Mouse (Mus musculus): ENCODE results near the gene Zc3h12d. TPM values are rescaled to one million over a fixed set of nuclear protein-coding genes. Genes with fewer than 3 reads are reported as not detected.

Zc3h12d gene
- polyA plus RNA-seq, 1 experiment: 0.11 TPM

GRCm38 (mm10) chr10:7826106-7826505, 6.2 kb upstream of the Zc3h12d start:
- TF ChIP-seq CTCF (IDR thresholded peaks at IDR 0.05; ENCODE audit: borderline replicate concordance, insufficient read depth, low read depth, low read length): no peak
- no peak for TF ChIP-seq POLR2A (IDR thresholded peaks at IDR 0.05; ENCODE audit: borderline replicate concordance, insufficient read depth, low read length)

DNA sequence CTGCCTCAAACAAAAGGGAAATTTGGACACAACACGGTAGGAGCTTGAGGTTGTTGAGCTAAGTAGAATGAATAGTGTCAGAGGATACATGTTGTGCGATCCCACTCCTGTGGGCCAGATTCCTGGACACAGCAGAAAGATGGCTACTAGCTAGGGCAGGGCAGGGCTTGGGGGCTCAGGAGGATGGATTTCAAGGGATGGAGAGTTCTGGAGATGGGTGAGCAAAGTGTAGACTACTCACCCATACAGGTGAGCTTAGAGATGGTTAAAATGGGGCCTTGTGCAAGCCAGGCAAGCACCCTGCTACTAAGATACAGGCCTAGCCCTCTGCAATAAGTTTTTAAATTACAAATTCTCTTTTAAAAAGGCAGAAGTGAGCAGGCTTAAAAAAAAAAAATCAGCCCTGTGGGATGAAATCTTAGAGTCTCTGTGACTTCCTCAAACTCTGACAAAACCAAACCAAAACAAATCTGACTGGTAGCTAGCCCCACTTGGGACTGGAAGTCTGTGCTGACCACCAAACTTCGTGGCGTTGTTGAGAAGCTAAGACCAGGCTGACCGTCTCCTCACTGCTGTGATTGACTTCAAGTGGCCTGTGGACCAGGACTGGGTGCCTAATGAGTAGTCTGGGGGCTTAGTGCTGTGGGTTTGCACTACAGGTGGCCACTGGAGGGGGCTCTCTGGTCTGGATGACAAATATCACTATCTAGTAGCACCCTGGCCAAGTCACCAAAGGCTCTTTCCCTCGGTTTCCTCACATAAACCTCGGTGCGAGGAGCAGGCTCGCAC, 1.3 kb downstream of the Zc3h12d start:
- Histone ChIP-seq H3K27me3 (ENCODE audit: control insufficient read depth, insufficient read depth, low read length) (no peaks in the 10 kb centered on the region), H3K27ac (ENCODE audit: insufficient read depth, low read length) (no peak overlapping the region), H3K4me3 (replicated peaks; ENCODE audit: insufficient read depth, low read depth, low read length) (no peak overlapping the region), H3K4me1 (ENCODE audit: control insufficient read depth, insufficient read depth, low read length) (no peaks in the 10 kb centered on the region)
- TF ChIP-seq POLR2A (IDR thresholded peaks at IDR 0.05; ENCODE audit: borderline replicate concordance, insufficient read depth, low read length): no peak
- TF ChIP-seq CTCF (IDR thresholded peaks at IDR 0.05; ENCODE audit: borderline replicate concordance, insufficient read depth, low read depth, low read length): no peak
- 88% methylated on average over 9 of the region's 9 CpGs for WGBS
- no peak for DNase-seq

More at GRCm38 (mm10) chr10:7826106-7826505, 6.2 kb upstream of the Zc3h12d start:
- Histone ChIP-seq H3K27ac (ENCODE audit: insufficient read depth, low read length) (no peak overlapping the region), H3K4me1 (ENCODE audit: control insufficient read depth, insufficient read depth, low read length) (no peaks in the 10 kb centered on the region), H3K4me3 (replicated peaks; ENCODE audit: insufficient read depth, low read depth, low read length) (no peak overlapping the region), H3K27me3 (ENCODE audit: control insufficient read depth, insufficient read depth, low read length) (no peaks in the 10 kb centered on the region)
- 93% methylated on average over 9 of the region's 9 CpGs for WGBS
- no peak for DNase-seq

- 74% methylated on average over 10 of the region's 10 CpGs for WGBS
- Histone ChIP-seq H3K27me3 (ENCODE audit: control insufficient read depth, insufficient read depth, low read length) (no peaks in the 10 kb centered on the region), H3K27ac (ENCODE audit: insufficient read depth, low read length) (no peak overlapping the region), H3K4me1 (ENCODE audit: control insufficient read depth, insufficient read depth, low read length) (peaks cover 7% of the 10 kb centered on the region), H3K4me3 (replicated peaks; ENCODE audit: insufficient read depth, low read depth, low read length) (no peak overlapping the region)
- TF ChIP-seq CTCF (IDR thresholded peaks at IDR 0.05; ENCODE audit: borderline replicate concordance, insufficient read depth, low read depth, low read length) (no peak), POLR2A (IDR thresholded peaks at IDR 0.05; ENCODE audit: borderline replicate concordance, insufficient read depth, low read length) (no peak)
- no peak for DNase-seq
Measured at GRCm38 (mm10) chr10:7834671-7835225, 2.5 kb downstream of the Zc3h12d start.

DNA sequence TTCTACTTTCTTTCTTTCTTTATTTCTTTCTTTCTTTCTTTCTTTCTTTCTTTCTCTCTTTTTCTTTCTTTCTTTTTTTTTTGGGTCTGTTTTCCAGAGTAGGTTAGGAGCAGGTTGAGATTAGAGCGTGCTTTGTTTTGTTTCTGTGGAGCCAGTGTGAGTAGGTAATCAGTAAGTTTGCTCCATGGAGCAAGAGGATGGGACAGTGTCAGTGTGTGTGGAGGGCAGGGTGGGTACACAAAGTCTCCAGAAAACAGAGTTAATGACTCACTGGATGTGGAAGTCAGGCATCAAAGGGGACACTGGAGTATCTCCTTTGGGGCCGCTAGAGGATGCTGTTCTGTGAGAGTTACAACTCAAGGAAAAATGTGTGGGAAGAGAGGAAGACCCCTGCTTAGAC, 4.6 kb downstream of the Zc3h12d start:
- Histone ChIP-seq H3K4me1 (ENCODE audit: control insufficient read depth, insufficient read depth, low read length) (peaks cover 9% of the 10 kb centered on the region), H3K4me3 (replicated peaks; ENCODE audit: insufficient read depth, low read depth, low read length) (no peak overlapping the region), H3K27me3 (ENCODE audit: control insufficient read depth, insufficient read depth, low read length) (no peaks in the 10 kb centered on the region), H3K27ac (ENCODE audit: insufficient read depth, low read length) (no peak overlapping the region)
- no peak for TF ChIP-seq POLR2A (IDR thresholded peaks at IDR 0.05; ENCODE audit: borderline replicate concordance, insufficient read depth, low read length)
- TF ChIP-seq CTCF (IDR thresholded peaks at IDR 0.05; ENCODE audit: borderline replicate concordance, insufficient read depth, low read depth, low read length): no peak
- 78% methylated on average over 2 of the region's 2 CpGs for WGBS
- no peak for DNase-seq

DNA sequence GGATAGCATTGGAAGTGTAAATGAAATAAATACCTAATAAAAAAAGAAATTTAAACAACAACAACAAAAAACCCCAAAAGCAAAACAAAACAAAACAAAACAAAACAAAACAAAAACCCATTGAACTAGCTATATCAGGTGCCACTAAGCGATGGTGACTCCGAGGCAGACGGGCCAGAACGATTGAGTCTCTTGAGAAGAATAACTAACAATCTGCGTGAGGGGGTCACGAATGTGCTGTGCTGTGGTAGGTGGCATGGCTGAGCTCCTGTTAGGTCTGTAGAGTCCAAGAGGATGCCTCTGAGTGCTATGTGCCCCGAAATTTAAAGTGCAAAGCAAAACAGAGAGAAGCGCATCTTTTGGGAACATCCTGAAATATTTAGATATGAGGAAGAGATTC, 5.2 kb downstream of the Zc3h12d start:
- 90% methylated on average over 8 of the region's 8 CpGs for WGBS
- DNase-seq: no peak
- H3K4me3 ChIP-seq (replicated peaks; ENCODE audit: insufficient read depth, low read depth, low read length): no peak overlapping the region
- H3K27me3 ChIP-seq (ENCODE audit: control insufficient read depth, insufficient read depth, low read length): no peaks in the 10 kb centered on the region
- TF ChIP-seq CTCF (IDR thresholded peaks at IDR 0.05; ENCODE audit: borderline replicate concordance, insufficient read depth, low read depth, low read length): no peak
- H3K4me1 ChIP-seq (ENCODE audit: control insufficient read depth, insufficient read depth, low read length): peaks cover 9% of the 10 kb centered on the region
- H3K27ac ChIP-seq (ENCODE audit: insufficient read depth, low read length): no peak overlapping the region

GRCm38 (mm10) chr10:7838036-7838435, 5.8 kb downstream of the Zc3h12d start:
- peaks cover 9% of the 10 kb centered on the region for H3K4me1 ChIP-seq (ENCODE audit: control insufficient read depth, insufficient read depth, low read length)
- H3K27me3 ChIP-seq (ENCODE audit: control insufficient read depth, insufficient read depth, low read length): no peaks in the 10 kb centered on the region
- no peak overlapping the region for H3K4me3 ChIP-seq (replicated peaks; ENCODE audit: insufficient read depth, low read depth, low read length)
- 79% methylated on average over 8 of the region's 8 CpGs for WGBS
- TF ChIP-seq CTCF (IDR thresholded peaks at IDR 0.05; ENCODE audit: borderline replicate concordance, insufficient read depth, low read depth, low read length): no peak
- no peak for TF ChIP-seq POLR2A (IDR thresholded peaks at IDR 0.05; ENCODE audit: borderline replicate concordance, insufficient read depth, low read length)
- no peak for DNase-seq
- H3K27ac ChIP-seq (ENCODE audit: insufficient read depth, low read length): no peak overlapping the region

DNA sequence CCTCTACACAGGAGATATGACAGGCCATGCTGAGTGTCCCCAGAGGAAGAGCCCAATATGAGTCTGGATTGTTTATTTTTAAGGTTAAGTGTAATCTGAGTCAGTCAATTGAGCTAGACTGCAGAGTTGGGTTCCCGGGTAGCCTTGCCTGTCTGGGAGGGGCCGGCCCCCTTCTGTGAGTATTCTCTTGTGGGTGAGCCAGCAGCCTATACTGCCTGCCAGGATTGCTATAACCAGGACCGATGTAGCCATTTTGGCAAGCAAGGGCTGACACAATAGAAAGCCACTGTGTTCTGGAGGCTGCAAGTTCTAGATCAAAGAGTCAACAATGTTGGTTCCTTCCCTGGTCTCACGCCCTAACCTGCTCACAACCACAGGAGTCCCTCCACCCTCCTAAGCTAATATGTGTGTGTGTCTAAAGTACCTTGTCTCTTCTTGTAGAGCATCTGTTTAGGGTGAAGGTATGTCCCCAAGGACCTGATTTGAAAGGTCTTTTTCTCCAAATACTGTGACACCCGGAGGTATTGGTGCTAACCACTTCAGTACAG, 6.7 kb downstream of the Zc3h12d start:
- H3K4me1 ChIP-seq (ENCODE audit: control insufficient read depth, insufficient read depth, low read length): peaks cover 9% of the 10 kb centered on the region
- TF ChIP-seq POLR2A (IDR thresholded peaks at IDR 0.05; ENCODE audit: borderline replicate concordance, insufficient read depth, low read length) (no peak), CTCF (IDR thresholded peaks at IDR 0.05; ENCODE audit: borderline replicate concordance, insufficient read depth, low read depth, low read length) (no peak)
- WGBS: 55% methylated on average over 5 of the region's 5 CpGs
- H3K4me3 ChIP-seq (replicated peaks; ENCODE audit: insufficient read depth, low read depth, low read length): no peak overlapping the region
- no peak overlapping the region for H3K27ac ChIP-seq (ENCODE audit: insufficient read depth, low read length)
- H3K27me3 ChIP-seq (ENCODE audit: control insufficient read depth, insufficient read depth, low read length): no peaks in the 10 kb centered on the region
- DNase-seq: no peak

Data from cerebellum, adult 2 months (tissue).